Mouse (Mus musculus): ENCODE data around the gene Vmn1r4.

The Vmn1r4 gene

GRCm38 (mm10) chr6:56917578-56918368 lies 6.0 kb upstream of the Vmn1r4 start:
- DNase-seq: no peak

DNA sequence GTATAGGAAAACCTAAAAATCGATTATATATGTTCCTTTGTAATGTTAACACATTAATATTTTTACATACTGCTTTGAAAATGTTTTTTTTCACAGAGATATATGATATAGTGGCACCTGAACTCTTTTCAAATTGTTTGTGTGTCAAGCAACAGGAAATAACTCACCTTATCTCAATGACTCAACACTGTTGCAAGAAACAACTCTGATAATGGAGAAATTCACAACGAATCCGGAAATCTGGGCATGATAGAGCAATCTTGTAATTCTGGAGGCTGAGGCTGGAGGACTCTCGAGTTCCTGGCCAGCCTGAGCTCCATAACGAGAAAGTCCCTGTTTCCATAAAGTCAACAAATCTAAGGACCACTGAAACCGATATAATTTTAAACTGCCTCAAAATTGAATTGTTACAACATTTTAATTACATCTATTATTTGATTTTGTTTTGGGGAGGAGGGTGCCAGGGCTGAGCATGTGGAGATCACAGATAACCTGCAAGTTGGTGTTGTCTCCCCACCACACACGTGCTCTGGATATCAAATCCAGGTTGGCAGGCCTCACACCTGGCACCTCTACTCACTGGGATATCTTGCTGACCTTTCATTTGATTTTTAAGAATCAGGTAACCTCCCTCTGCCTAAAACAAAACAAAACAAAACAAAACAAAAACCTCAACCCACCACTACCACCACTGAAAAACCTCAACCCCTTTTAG lies 4.3 kb upstream of the Vmn1r4 start:
- no peak for DNase-seq

DNA sequence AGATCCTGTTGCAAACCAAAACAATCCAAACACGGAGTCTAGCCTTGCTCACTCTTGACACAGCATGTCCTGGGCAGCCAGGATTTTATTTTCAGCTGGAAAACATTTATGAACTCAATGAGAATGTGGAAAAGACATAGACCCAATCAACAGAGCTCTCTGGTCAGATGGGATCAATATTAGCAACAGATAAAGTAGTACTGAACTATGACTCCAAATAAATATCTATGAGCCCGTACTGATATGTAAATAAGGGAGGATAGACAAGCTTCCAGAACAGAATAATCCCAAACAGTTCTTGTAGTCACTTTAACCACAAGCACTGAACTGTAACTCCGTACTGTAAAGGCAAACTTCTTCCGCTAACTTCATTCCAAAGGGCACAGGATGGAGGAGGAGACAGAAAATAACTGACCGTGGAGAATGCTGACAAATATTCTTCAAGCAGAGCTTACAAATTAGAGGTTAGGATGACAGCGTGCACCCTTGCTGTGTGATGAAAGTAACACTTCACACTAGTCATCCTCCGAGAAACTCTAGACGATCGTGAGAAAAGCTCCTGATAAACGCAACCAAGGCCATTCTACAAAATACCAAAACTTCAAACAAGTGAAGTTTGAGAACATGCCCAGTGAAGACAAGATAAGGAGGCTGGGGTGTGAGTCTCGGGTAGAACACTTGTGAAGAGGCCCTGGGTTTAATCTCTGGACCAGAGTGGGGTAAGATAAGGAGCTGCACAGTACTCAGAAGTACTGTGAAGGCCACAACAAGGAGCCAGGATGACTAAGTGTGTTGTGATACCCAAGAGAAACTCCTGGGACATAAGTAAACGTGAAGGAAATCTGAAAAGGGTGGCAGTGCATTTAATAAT lies 3.4 kb upstream of the Vmn1r4 start:
- DNase-seq: no peak

DNA sequence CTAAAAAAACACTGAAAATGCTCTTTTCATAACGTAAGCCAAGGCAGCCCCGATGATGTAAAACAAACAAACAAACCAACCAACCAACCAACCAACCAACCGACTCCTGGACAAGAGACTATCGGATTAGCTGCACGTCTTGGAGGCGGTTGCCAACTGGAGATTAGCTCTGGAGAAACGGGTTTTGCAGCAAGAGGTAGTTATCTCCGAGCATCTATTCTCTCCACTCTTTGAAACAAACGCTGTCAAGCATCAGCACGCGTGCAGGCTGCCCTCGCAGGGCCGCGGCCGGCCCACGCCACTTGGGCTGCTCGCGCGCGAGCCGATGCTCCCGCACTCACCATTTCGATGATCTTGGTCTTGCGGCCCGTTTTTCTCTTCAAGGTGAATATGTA lies 487 bp upstream of the Vmn1r4 start:
- DNase-seq: no peak

GRCm38 (mm10) chr6:56931648-56932415 lies 8.0 kb downstream of the Vmn1r4 start:
- no peak for DNase-seq

- DNase-seq: no peak
Observed at GRCm38 (mm10) chr6:56932464-56932863, 8.6 kb downstream of the Vmn1r4 start.

DNA sequence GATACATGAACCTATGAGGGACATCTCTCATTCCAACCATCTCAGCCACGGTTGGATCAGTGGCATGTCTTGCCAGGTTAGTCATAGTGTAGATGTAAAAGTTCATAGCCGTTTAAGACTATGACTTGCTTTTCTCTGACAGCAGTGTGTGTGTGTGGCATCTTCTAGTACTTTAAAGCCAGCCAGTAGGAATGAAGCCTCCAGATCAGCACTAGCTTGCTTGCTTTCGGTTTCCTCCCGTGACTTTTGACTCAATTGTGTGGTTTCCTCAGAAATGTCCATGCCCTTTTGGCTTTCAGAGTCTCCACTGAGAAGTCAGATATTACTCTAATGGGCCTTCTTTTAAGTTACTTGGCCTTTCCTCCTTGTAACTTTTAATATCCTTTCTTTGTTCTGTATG lies 10.6 kb downstream of the Vmn1r4 start:
- no peak for DNase-seq

DNA sequence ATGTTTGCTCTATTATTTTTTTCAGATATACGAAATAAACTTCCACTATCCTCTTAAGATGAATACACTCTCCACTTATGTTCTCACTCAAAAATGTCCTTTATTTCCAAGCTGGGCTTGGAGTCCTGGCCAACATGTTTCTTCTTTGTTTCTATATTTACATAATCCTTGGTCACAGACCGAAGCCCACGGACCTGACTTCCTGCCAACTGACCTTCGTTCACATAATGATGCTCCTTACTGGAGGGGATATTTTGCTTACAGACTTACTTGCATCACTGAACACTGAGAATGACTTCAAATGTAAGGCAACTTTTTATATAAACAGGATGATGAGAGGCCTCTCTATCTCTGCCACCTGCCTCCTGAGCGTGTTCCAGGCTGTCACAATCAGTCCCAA lies 32.6 kb downstream of the Vmn1r4 start:
- no peak for DNase-seq

GRCm38 (mm10) chr6:56969973-56970372 lies 46.2 kb downstream of the Vmn1r4 start, which contains the start of gene Vmn1r5:
Gene Vmn1r5 (plus strand): TSS chr6:56970273.
- DNase-seq: no peak

- DNase-seq: no peak
Observed at GRCm38 (mm10) chr6:56996943-56997342, 73.1 kb downstream of the Vmn1r4 start, which contains the start of gene Vmn1r6. Gene Vmn1r6 (plus strand): TSS chr6:56997243.
